Mouse (Mus musculus) frontal cortex, adult 2 months (tissue): ENCODE data around the gene Nrbp1. TPM values are rescaled to one million over a fixed set of nuclear protein-coding genes. Genes with fewer than 3 reads are reported as not detected.

Source experiments
- DNase-seq, 2 experiments: peaks; one replicate each; pipeline ENCODE4 v3.0.0; 2022; ENCODE audit warnings: low spot score in 1 of 2; ENCODE audit errors: extremely low spot score in 1 of 2
- polyA plus RNA-seq: library from polyadenylated mRNA; depleted of rRNA; stranded (reverse); fragments of >200 nt; gene quantifications from 2 replicates; pipeline ENCODE4 v1.2.3, GENCODE M21; 2012

The Nrbp1 gene
- polyA plus RNA-seq, 1 experiment: 116 TPM

GRCm38 (mm10) chr5:31255381-31255780, 14.7 kb downstream of the Nrbp1 start:
- no peak for DNase-seq

GRCm38 (mm10) chr5:31255971-31256370, 15.3 kb downstream of the Nrbp1 start:
- no peak for DNase-seq

GRCm38 (mm10) chr5:31257616-31258015, 17.0 kb downstream of the Nrbp1 start:
- DNase-seq: no peak

GRCm38 (mm10) chr5:31266101-31266500, 25.4 kb downstream of the Nrbp1 start:
- DNase-seq: no peak

GRCm38 (mm10) chr5:31267686-31268085, 27.0 kb downstream of the Nrbp1 start:
- DNase-seq: no peak

- DNase-seq: peak in 1 of 2 experiments; percentile 53
Measured at GRCm38 (mm10) chr5:31273018-31273417, 32.4 kb downstream of the Nrbp1 start.

- DNase-seq: no peak
Measured at GRCm38 (mm10) chr5:31279245-31279988, 38.8 kb downstream of the Nrbp1 start.

- DNase-seq: no peak
Measured at GRCm38 (mm10) chr5:31288225-31288624, 47.6 kb downstream of the Nrbp1 start.

GRCm38 (mm10) chr5:31288655-31289054, 48.0 kb downstream of the Nrbp1 start:
- no peak for DNase-seq

GRCm38 (mm10) chr5:31289626-31290230, 49.1 kb downstream of the Nrbp1 start:
- DNase-seq: no peak

GRCm38 (mm10) chr5:31290521-31291360, 50.1 kb downstream of the Nrbp1 start, which contains the start of gene Ift172:
Gene Ift172, minus strand, starts transcription at chr5:31291116.
- DNase-seq: peak; percentile 96 to 98

- no peak for DNase-seq
Measured at GRCm38 (mm10) chr5:31291361-31291688, 50.7 kb downstream of the Nrbp1 start.

GRCm38 (mm10) chr5:31294964-31295605, 54.4 kb downstream of the Nrbp1 start:
- no peak for DNase-seq

GRCm38 (mm10) chr5:31295606-31296141, 55.0 kb downstream of the Nrbp1 start, which contains the start of gene Fndc4:
Gene Fndc4, minus strand, starts transcription at chr5:31296080.
- DNase-seq: peak in 1 of 2 experiments; percentile 55

- no peak for DNase-seq
Measured at GRCm38 (mm10) chr5:31297047-31297757, 56.5 kb downstream of the Nrbp1 start, which contains the start of gene Gckr. Gene Gckr, plus strand, starts transcription at chr5:31297443.

GRCm38 (mm10) chr5:31297981-31298380, 57.3 kb downstream of the Nrbp1 start:
- DNase-seq: no peak

GRCm38 (mm10) chr5:31298486-31298885, 57.8 kb downstream of the Nrbp1 start:
- no peak for DNase-seq
